Mouse (Mus musculus) forebrain, embryonic 15.5 days (tissue): ENCODE measurements around the gene Grk5. TPM values are rescaled to one million over a fixed set of nuclear protein-coding genes. Genes with fewer than 3 reads are reported as not detected.

Source experiments
- ATAC-seq: fragments of 200-750 bp; cut with Nextera tagmentation; replicated peaks from 2 replicates; pipeline ENCODE4 v1.8.0; 2017; ENCODE audit warnings: mild to moderate bottlenecking, moderate TSS enrichment, moderate library complexity
- H3K27ac ChIP-seq: fragments of 300-500 bp; sonication (generic); replicated peaks from 2 replicates; pipeline ENCODE4 v1.5.1; 2015; ENCODE audit warnings: mild to moderate bottlenecking, inconsistent platforms
- H3K27me3 ChIP-seq: fragments of 300-500 bp; sonication (generic); 2 replicates; pipeline ENCODE4 v1.6.1; 2015; ENCODE audit warnings: inconsistent platforms
- H3K36me3 ChIP-seq: fragments of 300-500 bp; sonication (generic); 2 replicates; pipeline ENCODE4 v1.6.1; 2015; ENCODE audit warnings: mild to moderate bottlenecking, inconsistent platforms
- H3K4me1 ChIP-seq: fragments of 300-500 bp; sonication (generic); 2 replicates; pipeline ENCODE4 v1.6.1; 2015; ENCODE audit warnings: inconsistent platforms
- H3K4me2 ChIP-seq: fragments of 300-500 bp; sonication (generic); replicated peaks from 2 replicates; pipeline ENCODE4 v1.6.1; 2015; ENCODE audit warnings: mild to moderate bottlenecking, inconsistent platforms
- H3K4me3 ChIP-seq: fragments of 300-500 bp; sonication (generic); 2 replicates; pipeline ENCODE4 v1.5.1; 2015; ENCODE audit warnings: mild to moderate bottlenecking, inconsistent platforms
- H3K9ac ChIP-seq: fragments of 300-500 bp; sonication (generic); replicated peaks from 2 replicates; pipeline ENCODE4 v1.6.1; 2015; ENCODE audit warnings: mild to moderate bottlenecking, inconsistent platforms
- H3K9me3 ChIP-seq: fragments of 300-500 bp; sonication (generic); 2 replicates; pipeline ENCODE4 v1.6.1; 2016; ENCODE audit warnings: inconsistent platforms
- WGBS: fragments of 180-500 bp; shearing (Covaris S2); methylation state at CpG from one replicate; pipeline ENCODE4 v1.1.7; 2015; ENCODE audit warnings: mixed read lengths; 5-methylcytosine and 5-hydroxymethylcytosine counted together
- polyA plus RNA-seq: library from polyadenylated mRNA; unstranded; fragments of >200 nt; fragmentation: Nextera tagmentation; extraction: Ambion mirVana; gene quantifications from 2 replicates; pipeline ENCODE4 v1.2.1, GENCODE M21; 2015

Grk5 gene
- polyA plus RNA-seq, 1 experiment from 2014 or later: 2.1 TPM

DNA sequence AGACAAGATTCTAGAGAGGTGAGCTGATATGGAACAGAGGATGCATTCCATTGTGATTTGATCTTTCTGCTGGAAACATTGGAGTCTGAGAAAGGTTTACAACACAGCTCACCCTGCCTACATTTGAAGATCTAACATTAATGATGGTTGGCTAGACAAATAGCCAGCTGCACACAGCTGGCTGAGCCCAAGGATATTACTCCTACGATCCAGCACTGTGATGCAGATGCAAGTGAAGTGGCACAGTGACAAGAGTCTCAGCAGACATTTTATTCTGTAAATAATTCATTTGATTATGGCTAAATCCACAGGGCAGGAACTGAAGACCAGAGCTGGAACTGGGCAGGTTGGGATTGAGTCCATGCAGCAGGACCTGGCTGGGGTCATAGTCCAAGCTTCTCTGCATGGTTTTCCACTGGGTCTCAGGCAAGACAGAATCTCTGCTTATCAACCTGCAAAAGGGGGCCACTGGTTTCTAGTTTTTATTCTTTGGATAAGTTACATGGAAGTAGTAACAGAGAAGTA is 70.2 kb downstream of the Grk5 start:
- WGBS: 89% methylated on average over 1 of the region's 1 CpGs
- Histone ChIP-seq H3K9ac (no peak overlapping the region), H3K4me1 (no peaks in the 10 kb centered on the region), H3K4me3 (no peak overlapping the region), H3K27me3 (no peaks in the 10 kb centered on the region), H3K27ac (no peak overlapping the region), H3K4me2 (no peak overlapping the region), H3K36me3 (no peaks in the 10 kb centered on the region), H3K9me3 (no peaks in the 10 kb centered on the region)
- ATAC-seq: no peak

- Histone ChIP-seq H3K36me3 (no peaks in the 10 kb centered on the region), H3K9ac (no peak overlapping the region), H3K27me3 (no peaks in the 10 kb centered on the region), H3K4me2 (no peak overlapping the region), H3K4me3 (no peak overlapping the region), H3K4me1 (no peaks in the 10 kb centered on the region), H3K27ac (no peak overlapping the region), H3K9me3 (no peaks in the 10 kb centered on the region)
- 89% methylated on average over 7 of the region's 7 CpGs for WGBS
- ATAC-seq: no peak
Measured at GRCm38 (mm10) chr19:60962358-60963061, 73.0 kb downstream of the Grk5 start.

DNA sequence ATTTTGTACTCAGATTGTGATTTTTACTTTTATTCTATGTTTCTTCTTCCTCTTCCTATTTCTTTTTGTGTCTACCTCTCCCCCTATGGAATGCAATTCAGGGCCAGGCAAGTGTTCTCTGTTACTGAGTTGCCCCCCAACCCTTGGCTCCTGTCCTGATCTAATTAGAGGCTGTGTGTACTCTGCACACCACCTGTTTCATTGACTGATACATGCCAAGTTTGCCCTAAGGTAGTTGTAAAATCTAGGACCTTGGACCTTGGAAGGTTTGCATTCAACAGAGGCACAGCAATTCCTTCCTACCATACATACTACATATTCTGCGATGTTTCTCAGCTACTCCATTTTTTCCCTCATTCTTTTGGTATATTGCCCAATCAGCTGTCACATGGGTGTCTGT is 78.4 kb downstream of the Grk5 start:
- no peaks in the 10 kb centered on the region for H3K4me1 ChIP-seq
- H3K36me3 ChIP-seq: no peaks in the 10 kb centered on the region
- no peak overlapping the region for H3K4me3 ChIP-seq
- H3K27me3 ChIP-seq: no peaks in the 10 kb centered on the region
- no peaks in the 10 kb centered on the region for H3K9me3 ChIP-seq
- H3K27ac ChIP-seq: no peak overlapping the region
- H3K4me2 ChIP-seq: no peak overlapping the region
- WGBS: 90% methylated on average over 1 of the region's 1 CpGs
- ATAC-seq: no peak
- H3K9ac ChIP-seq: no peak overlapping the region

DNA sequence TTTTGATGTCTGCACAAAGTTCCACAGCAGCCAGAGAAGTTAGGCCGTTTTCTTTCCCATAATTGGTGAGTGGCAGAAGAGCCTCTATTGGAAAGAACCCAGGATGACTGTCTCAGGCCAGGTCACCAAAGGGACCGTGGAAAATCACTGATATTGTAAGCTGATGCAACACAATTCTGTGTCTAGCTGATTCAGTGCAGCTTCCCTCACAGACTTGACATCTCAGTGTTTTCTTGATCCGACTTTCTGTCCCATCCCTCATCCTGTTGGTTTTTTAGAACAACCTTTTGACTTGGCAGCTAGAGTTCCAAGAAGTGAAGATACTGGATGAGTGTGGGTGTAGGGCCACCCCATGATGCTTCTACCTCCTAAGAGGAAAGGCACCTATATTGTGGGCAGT is 80.9 kb downstream of the Grk5 start:
- Histone ChIP-seq H3K4me1 (no peaks in the 10 kb centered on the region), H3K27me3 (no peaks in the 10 kb centered on the region), H3K4me2 (no peak overlapping the region), H3K9me3 (no peaks in the 10 kb centered on the region), H3K36me3 (no peaks in the 10 kb centered on the region), H3K4me3 (no peak overlapping the region), H3K27ac (no peak overlapping the region), H3K9ac (no peak overlapping the region)
- 84% methylated on average over 3 of the region's 3 CpGs for WGBS
- ATAC-seq: no peak

GRCm38 (mm10) chr19:60971598-60971997 is 82.0 kb downstream of the Grk5 start:
- Histone ChIP-seq H3K27ac (no peak overlapping the region), H3K9me3 (no peaks in the 10 kb centered on the region), H3K9ac (no peak overlapping the region), H3K36me3 (no peaks in the 10 kb centered on the region), H3K4me2 (no peak overlapping the region), H3K27me3 (no peaks in the 10 kb centered on the region), H3K4me3 (no peak overlapping the region), H3K4me1 (no peaks in the 10 kb centered on the region)
- no peak for ATAC-seq
- WGBS: 91% methylated on average over 1 of the region's 1 CpGs

DNA sequence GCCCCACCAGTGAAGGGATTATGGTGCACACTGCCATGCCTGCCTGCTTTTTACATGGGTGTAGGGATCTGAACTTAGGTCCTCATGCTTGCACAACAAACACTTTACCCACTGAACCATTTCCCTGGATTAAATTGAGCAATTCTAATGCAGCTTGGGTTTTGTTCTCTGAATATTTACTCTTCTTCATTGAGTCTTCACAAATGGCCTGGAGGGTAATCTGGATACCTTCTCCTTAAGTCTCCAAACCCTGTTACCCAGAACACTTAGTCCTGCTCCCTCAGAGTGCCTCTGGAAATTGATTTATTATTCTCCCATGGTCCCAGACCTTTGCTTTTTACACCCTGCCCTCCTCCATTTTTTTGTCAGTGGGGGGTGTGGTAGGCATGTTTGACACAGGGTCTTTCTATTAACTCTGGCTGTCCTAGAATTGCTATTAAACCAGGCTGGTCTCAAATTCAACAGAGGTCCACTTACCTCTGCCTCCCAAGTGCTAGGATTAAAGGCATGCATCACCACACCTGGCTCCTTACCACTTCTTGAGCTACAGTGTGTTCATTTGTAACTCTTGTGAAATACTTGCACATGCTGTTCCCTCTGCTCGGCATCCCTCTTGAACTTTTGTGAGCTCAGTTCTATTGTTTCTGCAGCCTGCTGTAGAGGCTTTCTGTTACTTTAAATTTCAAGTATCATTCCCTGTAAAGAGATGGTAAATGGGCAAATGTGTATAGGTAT is 82.9 kb downstream of the Grk5 start:
- Histone ChIP-seq H3K9me3 (no peaks in the 10 kb centered on the region), H3K36me3 (no peaks in the 10 kb centered on the region), H3K9ac (no peak overlapping the region), H3K4me3 (no peak overlapping the region), H3K4me1 (no peaks in the 10 kb centered on the region), H3K27ac (no peak overlapping the region), H3K27me3 (no peaks in the 10 kb centered on the region), H3K4me2 (no peak overlapping the region)
- no peak for ATAC-seq
- 87% methylated on average over 1 of the region's 1 CpGs for WGBS

GRCm38 (mm10) chr19:60973508-60973907 is 84.0 kb downstream of the Grk5 start:
- Histone ChIP-seq H3K36me3 (no peaks in the 10 kb centered on the region), H3K4me2 (no peak overlapping the region), H3K4me3 (no peak overlapping the region), H3K9ac (no peak overlapping the region), H3K27me3 (no peaks in the 10 kb centered on the region), H3K9me3 (no peaks in the 10 kb centered on the region), H3K4me1 (no peaks in the 10 kb centered on the region), H3K27ac (no peak overlapping the region)
- ATAC-seq: no peak
- 92% methylated on average over 2 of the region's 2 CpGs for WGBS

- Histone ChIP-seq H3K36me3 (no peaks in the 10 kb centered on the region), H3K9ac (no peak overlapping the region), H3K4me2 (no peak overlapping the region), H3K27me3 (no peaks in the 10 kb centered on the region), H3K27ac (no peak overlapping the region), H3K4me3 (no peak overlapping the region), H3K4me1 (no peaks in the 10 kb centered on the region), H3K9me3 (no peaks in the 10 kb centered on the region)
- ATAC-seq: no peak
- WGBS: 92% methylated on average over 1 of the region's 1 CpGs
Measured at GRCm38 (mm10) chr19:60979581-60979980, 90.0 kb downstream of the Grk5 start.

DNA sequence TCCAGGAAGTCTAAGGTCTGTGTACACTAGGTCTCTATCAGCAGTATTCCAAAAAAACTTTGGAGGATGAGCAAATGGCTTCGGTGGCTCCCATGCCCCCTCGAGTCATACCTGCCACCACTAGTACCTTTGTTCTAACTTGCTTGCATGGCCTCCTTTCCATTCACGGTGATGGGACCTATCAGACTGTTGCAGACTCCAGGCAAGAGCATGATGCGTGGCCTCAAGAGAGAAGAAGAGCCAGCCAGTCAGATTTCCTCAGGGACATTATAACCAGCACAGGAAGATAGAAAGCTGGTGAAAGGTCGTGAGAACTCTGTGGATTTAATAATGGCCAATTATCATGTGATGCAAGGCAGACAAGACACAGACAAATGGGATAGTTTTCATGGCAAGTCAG is 91.8 kb downstream of the Grk5 start:
- Histone ChIP-seq H3K4me1 (no peaks in the 10 kb centered on the region), H3K27ac (no peak overlapping the region), H3K4me2 (no peak overlapping the region), H3K27me3 (no peaks in the 10 kb centered on the region), H3K36me3 (no peaks in the 10 kb centered on the region), H3K9me3 (no peaks in the 10 kb centered on the region), H3K9ac (no peak overlapping the region), H3K4me3 (no peak overlapping the region)
- WGBS: 93% methylated on average over 5 of the region's 5 CpGs
- ATAC-seq: no peak

- Histone ChIP-seq H3K27me3 (no peaks in the 10 kb centered on the region), H3K9ac (no peak overlapping the region), H3K36me3 (no peaks in the 10 kb centered on the region), H3K4me1 (no peaks in the 10 kb centered on the region), H3K27ac (no peak overlapping the region), H3K4me2 (no peak overlapping the region), H3K4me3 (no peak overlapping the region), H3K9me3 (no peaks in the 10 kb centered on the region)
- 89% methylated on average over 2 of the region's 2 CpGs for WGBS
- ATAC-seq: no peak
Measured at GRCm38 (mm10) chr19:60981894-60982293, 92.3 kb downstream of the Grk5 start.

GRCm38 (mm10) chr19:60989766-60990165 is 100.2 kb downstream of the Grk5 start:
- no peak for ATAC-seq
- Histone ChIP-seq H3K9ac (no peak overlapping the region), H3K4me2 (no peak overlapping the region), H3K27me3 (no peaks in the 10 kb centered on the region), H3K4me1 (no peaks in the 10 kb centered on the region), H3K9me3 (no peaks in the 10 kb centered on the region), H3K36me3 (no peaks in the 10 kb centered on the region), H3K27ac (no peak overlapping the region), H3K4me3 (no peak overlapping the region)
- WGBS: 84% methylated on average over 5 of the region's 5 CpGs

- H3K36me3 ChIP-seq: no peaks in the 10 kb centered on the region
- H3K9ac ChIP-seq: no peak overlapping the region
- no peaks in the 10 kb centered on the region for H3K9me3 ChIP-seq
- H3K4me2 ChIP-seq: no peak overlapping the region
- no peak for ATAC-seq
- H3K4me3 ChIP-seq: no peak overlapping the region
- H3K4me1 ChIP-seq: no peaks in the 10 kb centered on the region
- no peak overlapping the region for H3K27ac ChIP-seq
- H3K27me3 ChIP-seq: no peaks in the 10 kb centered on the region
- 80% methylated on average over 3 of the region's 3 CpGs for WGBS
Measured at GRCm38 (mm10) chr19:60994214-60994613, 104.7 kb downstream of the Grk5 start.
